Mouse (Mus musculus) stomach, embryonic 16.5 days (tissue): ENCODE measurements around the gene Mgat5. TPM values are rescaled to one million over a fixed set of nuclear protein-coding genes. Genes with fewer than 3 reads are reported as not detected.

Source experiments
- ATAC-seq: fragments of 200-750 bp; cut with Nextera tagmentation; 2 replicates; pipeline ENCODE4 v1.8.0; 2017; ENCODE audit warnings: moderate number of reproducible peaks, moderate TSS enrichment; ENCODE audit not compliant: insufficient read depth, low FRiP score
- H3K27ac ChIP-seq: fragments of 300-500 bp; sonication (generic); 2 replicates; pipeline ENCODE4 v1.5.1; 2014; ENCODE audit warnings: low read length
- H3K27me3 ChIP-seq: fragments of 300-500 bp; sonication (generic); 2 replicates; pipeline ENCODE4 v1.6.1; 2014; ENCODE audit warnings: low read length, control low read depth, mixed read lengths; ENCODE audit not compliant: control insufficient read depth, insufficient read depth
- H3K36me3 ChIP-seq: fragments of 300-500 bp; sonication (generic); 2 replicates; pipeline ENCODE4 v1.6.1; 2014; ENCODE audit warnings: low read length; ENCODE audit not compliant: control insufficient read depth, insufficient read depth
- H3K4me1 ChIP-seq: fragments of 300-500 bp; sonication (generic); 2 replicates; pipeline ENCODE4 v1.6.1; 2014; ENCODE audit warnings: low read length, control low read depth, mixed read lengths; ENCODE audit not compliant: control insufficient read depth, insufficient read depth
- H3K4me2 ChIP-seq: fragments of 300-500 bp; sonication (generic); 2 replicates; pipeline ENCODE4 v1.6.1; 2014; ENCODE audit warnings: low read depth, low read length, mixed read lengths
- H3K4me3 ChIP-seq: fragments of 300-500 bp; sonication (generic); replicated peaks from 2 replicates; pipeline ENCODE4 v1.5.1; 2014; ENCODE audit warnings: mild to moderate bottlenecking, low read length
- H3K9ac ChIP-seq: fragments of 300-500 bp; sonication (generic); 2 replicates; pipeline ENCODE4 v1.6.1; 2014; ENCODE audit warnings: low read length
- H3K9me3 ChIP-seq: fragments of 300-500 bp; sonication (generic); replicated peaks from 2 replicates; pipeline ENCODE4 v1.6.1; 2016; ENCODE audit warnings: low read length, control low read depth; ENCODE audit not compliant: control insufficient read depth
- WGBS: fragments of 180-500 bp; shearing (Covaris S2); extraction: QIAGEN DNeasy Blood & Tissue Kit; methylation state at CpG from one replicate; pipeline ENCODE4 v1.1.7; 2014; 5-methylcytosine and 5-hydroxymethylcytosine counted together
- polyA plus RNA-seq: library from polyadenylated mRNA; unstranded; fragments of >200 nt; fragmentation: Nextera tagmentation; extraction: Ambion mirVana; gene quantifications from 2 replicates; pipeline ENCODE4 v1.2.1, GENCODE M21; 2015

Mgat5 gene
- polyA plus RNA-seq, 1 experiment from 2014 or later: 5.7 TPM

DNA sequence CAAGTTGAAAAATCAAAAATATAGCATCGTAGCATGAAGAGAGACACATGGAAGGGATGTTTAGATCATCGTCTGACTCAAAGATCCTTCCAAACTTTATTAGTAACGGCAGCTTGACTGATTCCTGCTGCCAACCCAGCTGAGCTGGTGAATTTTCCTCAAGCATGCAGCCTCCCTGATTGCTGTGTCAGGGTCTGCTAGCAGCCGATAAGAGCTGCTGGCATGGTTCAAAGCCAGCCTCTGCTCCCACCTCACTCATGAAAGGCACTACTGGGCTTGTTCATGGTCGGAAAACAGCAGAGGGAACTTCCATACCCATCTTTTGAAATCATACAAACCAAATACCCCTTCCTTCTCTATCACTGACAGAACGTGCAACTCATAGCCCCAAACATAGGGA, 12.4 kb upstream of the Mgat5 start:
- Histone ChIP-seq H3K9me3 (no peaks in the 10 kb centered on the region), H3K9ac (no peak overlapping the region), H3K27me3 (no peaks in the 10 kb centered on the region), H3K4me3 (no peak overlapping the region), H3K27ac (no peak overlapping the region), H3K4me2 (no peak overlapping the region), H3K36me3 (no peaks in the 10 kb centered on the region), H3K4me1 (no peaks in the 10 kb centered on the region)
- ATAC-seq: no peak
- WGBS: 69% methylated on average over 6 of the region's 6 CpGs

DNA sequence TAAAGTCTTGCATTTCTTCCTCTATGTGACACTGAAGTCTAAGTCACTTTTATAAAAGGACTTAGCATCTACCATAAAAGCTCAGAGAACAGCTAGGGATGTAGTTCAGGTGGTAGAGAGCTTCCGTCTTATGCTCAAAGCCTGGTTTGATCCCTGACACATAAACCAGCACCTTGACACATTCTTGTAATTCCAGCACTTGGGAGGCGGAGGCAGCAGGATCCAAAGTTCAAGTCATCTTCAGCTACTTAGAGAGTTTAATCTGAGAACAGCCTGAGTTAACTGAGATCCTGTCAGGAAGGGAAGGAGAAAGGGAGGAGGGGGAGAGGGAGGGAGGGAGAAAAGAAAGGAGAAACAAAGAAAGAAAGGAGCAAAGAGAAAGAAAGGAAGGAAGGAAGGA, 5.6 kb upstream of the Mgat5 start:
- no peak overlapping the region for H3K27ac ChIP-seq
- no peak overlapping the region for H3K4me3 ChIP-seq
- H3K4me2 ChIP-seq: no peak overlapping the region
- H3K4me1 ChIP-seq: no peaks in the 10 kb centered on the region
- WGBS: 63% methylated on average over 2 of the region's 2 CpGs
- ATAC-seq: no peak
- no peaks in the 10 kb centered on the region for H3K9me3 ChIP-seq
- no peak overlapping the region for H3K9ac ChIP-seq
- H3K27me3 ChIP-seq: no peaks in the 10 kb centered on the region
- H3K36me3 ChIP-seq: no peaks in the 10 kb centered on the region

DNA sequence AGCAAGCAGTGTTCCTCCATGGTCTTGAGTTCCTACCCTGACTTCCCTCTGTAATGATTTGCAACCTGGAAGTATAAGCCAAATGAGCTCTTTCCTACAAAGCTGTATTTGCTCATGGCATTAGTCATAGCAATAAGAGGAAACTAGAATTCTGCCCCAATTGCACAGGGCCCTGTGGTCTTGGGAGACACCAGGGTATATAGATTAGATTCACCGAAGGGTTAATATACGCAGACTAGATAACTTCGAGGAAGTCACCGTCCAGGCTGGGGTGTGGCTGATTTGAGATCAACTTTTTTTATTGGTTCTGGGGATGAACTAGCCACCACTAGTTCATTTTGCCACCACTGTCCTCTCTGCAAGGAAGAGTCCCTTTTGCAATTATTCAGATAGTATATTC, 2.5 kb upstream of the Mgat5 start:
- Histone ChIP-seq H3K27me3 (no peaks in the 10 kb centered on the region), H3K9ac (no peak overlapping the region), H3K4me1 (peaks cover 6% of the 10 kb centered on the region; the same call in 1 of the 2 replicates), H3K36me3 (no peaks in the 10 kb centered on the region), H3K9me3 (no peaks in the 10 kb centered on the region), H3K4me3 (no peak overlapping the region), H3K27ac (no peak overlapping the region), H3K4me2 (no peak overlapping the region)
- ATAC-seq: no peak
- WGBS: 49% methylated on average over 4 of the region's 4 CpGs

DNA sequence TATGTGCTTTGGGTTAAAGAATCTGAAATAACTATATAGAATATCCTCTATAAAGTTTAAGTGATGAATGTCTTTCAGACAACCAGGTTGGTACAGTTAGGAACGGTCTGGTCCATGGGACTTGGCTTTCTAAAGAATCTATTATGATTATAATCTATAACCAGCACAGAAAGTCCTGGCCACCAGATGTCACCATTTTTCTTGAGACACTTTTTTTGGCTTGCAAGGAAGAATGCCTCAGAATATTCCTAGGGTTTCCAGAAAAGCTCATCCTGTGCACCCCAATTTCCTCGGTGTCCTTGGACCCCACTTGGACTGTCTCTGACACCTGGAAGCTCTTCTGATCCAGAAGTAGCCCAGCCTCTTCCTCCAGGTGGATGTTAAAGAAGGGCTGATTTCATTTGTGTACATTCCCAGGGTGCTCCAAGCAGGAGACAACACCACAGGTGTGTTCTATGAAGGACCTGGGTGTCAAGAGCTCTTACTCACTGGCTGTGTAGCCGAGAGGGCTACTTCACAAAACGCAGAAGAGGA, 1.5 kb upstream of the Mgat5 start:
- Histone ChIP-seq H3K9ac (no peak overlapping the region), H3K9me3 (no peaks in the 10 kb centered on the region)

DNA sequence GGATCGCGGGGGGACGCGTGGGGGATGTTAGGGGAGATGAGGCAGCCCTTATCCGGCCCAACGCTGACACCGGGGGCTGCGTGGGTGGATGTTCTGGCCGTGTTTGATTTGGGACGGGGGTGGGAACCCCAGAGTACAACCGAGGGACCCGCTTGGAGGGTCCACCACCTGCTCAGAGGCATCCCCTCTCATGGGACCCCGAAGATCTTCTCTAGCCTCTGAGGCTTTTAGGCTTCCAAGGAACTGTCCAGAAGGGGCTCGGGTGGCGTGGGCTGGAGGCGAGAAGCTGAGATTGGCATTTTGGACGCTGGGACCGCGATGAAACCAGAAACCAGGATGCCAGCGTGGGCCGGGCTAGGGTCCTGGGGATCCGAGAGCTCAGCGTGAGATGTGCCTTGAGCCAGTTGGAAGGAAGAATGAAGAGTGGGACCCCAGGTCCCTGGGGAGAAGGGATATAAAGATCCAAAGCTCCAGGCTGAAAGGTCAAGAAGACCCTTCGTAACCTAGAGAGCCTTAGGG, 745 bp downstream of the Mgat5 start:
- H3K36me3 ChIP-seq: no peaks in the 10 kb centered on the region
- peak overlapping the region; percentile 87 for H3K9ac ChIP-seq
- ATAC-seq: no peak
- H3K27ac ChIP-seq: peak overlapping the region; percentile 96
- H3K27me3 ChIP-seq: no peaks in the 10 kb centered on the region
- peak overlapping the region; percentile 94 for H3K4me3 ChIP-seq
- under 1% methylated on average over 24 of the region's 24 CpGs for WGBS
- H3K4me1 ChIP-seq: peaks cover 12% of the 10 kb centered on the region
- peak overlapping the region; percentile 97 for H3K4me2 ChIP-seq
- no peaks in the 10 kb centered on the region for H3K9me3 ChIP-seq

More for the DNA sequence above, 1.5 kb upstream of the Mgat5 start:
- Histone ChIP-seq H3K4me3 (no peak overlapping the region), H3K27ac (no peak overlapping the region), H3K36me3 (no peaks in the 10 kb centered on the region), H3K4me2 (no peak overlapping the region), H3K4me1 (peaks cover 9% of the 10 kb centered on the region), H3K27me3 (no peaks in the 10 kb centered on the region)
- WGBS: 39% methylated on average over 4 of the region's 4 CpGs
- no peak for ATAC-seq

DNA sequence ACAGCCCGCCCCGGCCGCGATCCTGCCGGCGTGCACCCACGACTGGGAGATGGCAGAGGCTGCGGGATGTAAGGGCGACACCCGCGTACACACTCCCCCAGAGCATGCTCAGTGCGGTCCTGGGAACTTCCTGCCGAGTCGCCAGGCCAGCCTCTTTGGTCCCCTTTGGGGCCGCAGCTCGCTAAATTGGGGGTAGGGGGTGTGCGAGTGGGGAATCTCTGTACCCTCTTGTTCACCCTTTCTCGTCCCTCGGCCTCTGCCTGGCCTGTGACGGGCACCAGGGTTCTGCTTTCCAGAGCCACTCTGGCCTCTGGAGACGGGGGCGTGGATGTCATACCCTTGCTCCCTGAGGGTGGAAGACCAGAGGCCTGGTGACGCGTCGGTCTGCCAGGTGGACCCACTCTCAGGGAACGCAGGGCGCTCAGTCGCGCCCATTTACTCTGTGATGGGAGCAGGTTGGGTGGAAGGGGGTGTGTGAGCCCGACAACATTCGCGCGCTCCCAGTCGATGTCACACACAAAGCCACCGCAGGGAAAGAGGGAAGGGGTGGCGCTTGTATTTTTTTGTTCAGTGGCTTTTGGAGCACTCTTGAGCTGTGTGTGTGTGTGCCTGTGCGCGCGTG, 1.3 kb downstream of the Mgat5 start:
- H3K4me3 ChIP-seq: peak overlapping the region; percentile 94
- H3K4me2 ChIP-seq: peak overlapping the region; percentile 97
- H3K27ac ChIP-seq: peak overlapping the region; percentile 96
- peaks cover 12% of the 10 kb centered on the region for H3K4me1 ChIP-seq
- peak overlapping the region; percentile 87 for H3K9ac ChIP-seq
- WGBS: 2% methylated on average over 39 of the region's 39 CpGs
- ATAC-seq: peak; percentile 23; the same call in 1 of the 2 replicates
- no peaks in the 10 kb centered on the region for H3K9me3 ChIP-seq
- no peaks in the 10 kb centered on the region for H3K36me3 ChIP-seq
- H3K27me3 ChIP-seq: no peaks in the 10 kb centered on the region

DNA sequence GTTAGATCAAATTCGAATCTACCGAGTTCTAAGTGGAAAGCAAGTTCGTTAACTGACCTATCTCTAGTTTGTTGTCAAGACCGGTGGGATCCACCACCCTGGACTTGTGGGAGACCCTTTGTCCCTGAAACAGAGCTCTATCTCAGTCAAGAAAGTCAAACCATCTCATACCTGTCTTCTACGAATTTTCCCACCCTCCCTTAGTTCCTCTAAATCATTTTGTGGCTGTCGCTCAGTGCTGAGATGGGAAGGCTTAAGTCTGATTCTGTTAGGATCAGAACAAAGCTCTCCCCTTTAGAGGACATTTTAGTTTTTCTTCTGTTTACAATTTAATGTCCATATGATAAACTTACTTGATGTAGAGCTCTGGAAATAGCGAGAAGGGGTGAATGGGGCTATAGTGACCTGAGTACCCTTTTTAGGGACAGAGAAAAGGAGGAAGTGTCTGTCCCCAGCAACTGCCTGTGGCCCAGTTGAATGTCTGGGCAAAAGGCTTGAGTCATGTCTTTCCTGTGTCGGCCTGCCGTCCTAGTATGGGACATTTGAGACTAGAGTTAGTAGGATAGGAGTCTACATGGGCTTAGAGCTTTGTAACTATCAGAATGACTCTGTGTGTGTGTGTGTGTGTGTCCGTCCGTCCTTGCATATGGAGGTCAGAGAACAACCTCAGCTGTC, 2.2 kb downstream of the Mgat5 start:
- Histone ChIP-seq H3K36me3 (no peaks in the 10 kb centered on the region), H3K4me2 (peak overlapping the region; percentile 97), H3K27ac (0 out of 2 replicates have a peak overlapping the region, but pooled peaks have one; percentile 2), H3K4me1 (peaks cover 12% of the 10 kb centered on the region), H3K27me3 (no peaks in the 10 kb centered on the region), H3K9ac (peak overlapping the region; percentile 87), H3K9me3 (no peaks in the 10 kb centered on the region), H3K4me3 (peak overlapping the region; percentile 94)
- no peak for ATAC-seq
- 51% methylated on average over 11 of the region's 11 CpGs for WGBS

DNA sequence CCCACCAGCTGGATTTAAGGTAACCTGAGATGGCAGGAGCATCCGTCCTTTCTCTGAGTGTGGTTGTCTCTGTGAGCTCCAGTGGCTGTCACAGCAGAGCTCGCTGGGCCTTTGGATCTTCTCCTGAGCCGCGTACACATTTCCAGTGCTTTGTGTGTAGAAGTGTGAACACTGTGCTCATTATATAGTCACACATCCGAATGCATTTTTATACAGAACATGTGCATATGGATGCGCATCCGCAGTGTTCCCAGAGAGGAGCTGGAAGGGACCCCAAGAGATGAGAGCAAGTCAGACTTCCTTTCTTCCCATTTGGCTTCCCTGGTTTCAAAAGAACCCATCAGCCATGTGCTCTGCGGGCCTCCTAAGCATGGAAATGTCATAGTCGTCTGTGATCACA, 3.4 kb downstream of the Mgat5 start:
- WGBS: 86% methylated on average over 9 of the region's 9 CpGs
- H3K4me1 ChIP-seq: peaks cover 12% of the 10 kb centered on the region

DNA sequence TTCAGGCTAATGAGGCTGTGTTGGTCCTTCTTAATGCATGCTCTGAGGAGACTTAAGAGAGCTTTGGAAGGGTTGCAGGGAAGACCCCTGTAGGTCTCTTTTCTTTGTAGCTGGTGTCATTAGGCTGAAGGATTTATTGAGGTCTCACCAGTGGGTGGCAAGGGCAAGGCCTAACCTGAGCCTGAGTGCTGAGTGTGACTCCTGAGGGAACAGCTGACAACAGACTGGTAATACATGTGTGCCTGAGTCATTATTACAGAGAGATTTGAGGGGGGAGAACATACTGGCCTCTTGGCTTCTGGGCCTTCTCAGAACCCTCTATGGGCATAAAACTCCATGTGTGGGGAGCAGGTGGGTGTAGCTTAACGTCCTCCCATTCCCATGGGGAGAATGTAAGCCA, 8.0 kb downstream of the Mgat5 start:
- Histone ChIP-seq H3K9me3 (no peaks in the 10 kb centered on the region), H3K36me3 (no peaks in the 10 kb centered on the region), H3K27ac (no peak overlapping the region), H3K4me2 (no peak overlapping the region), H3K9ac (no peak overlapping the region), H3K4me1 (peaks cover 10% of the 10 kb centered on the region), H3K4me3 (no peak overlapping the region), H3K27me3 (no peaks in the 10 kb centered on the region)
- WGBS: 36% methylated on average over 1 of the region's 1 CpGs
- no peak for ATAC-seq

More for the DNA sequence above, 3.4 kb downstream of the Mgat5 start:
- Histone ChIP-seq H3K4me2 (no peak overlapping the region), H3K27me3 (no peaks in the 10 kb centered on the region), H3K36me3 (no peaks in the 10 kb centered on the region), H3K9ac (no peak overlapping the region), H3K9me3 (no peaks in the 10 kb centered on the region), H3K4me3 (no peak overlapping the region), H3K27ac (no peak overlapping the region)
- no peak for ATAC-seq
